Mouse (Mus musculus) MEL (cell line): ENCODE data around the gene Srgap3.

Experiments
- CTCF ChIP-seq, 3 experiments: IDR thresholded peaks in 2 of 3; conservative IDR thresholded peaks in 1 of 3; 2 replicates each; pipeline ENCODE4 v1.5.1; 2011 to 2012; ENCODE audit warnings: low read length in 3 of 3, low read depth in 2 of 3, mild to moderate bottlenecking in 2 of 3, improper control_type of control experiment in 1 of 3, inconsistent platforms in 1 of 3, mixed read lengths in 1 of 3, moderate library complexity in 1 of 3; ENCODE audit not compliant: control insufficient read depth in 1 of 3, insufficient read depth in 1 of 3, poor library complexity in 1 of 3, severe bottlenecking in 1 of 3
- EP300 ChIP-seq, 2 experiments: IDR thresholded peaks; 2 replicates each; pipeline ENCODE4 v1.6.1; 2011; ENCODE audit warnings: improper control_type of control experiment in 2 of 2, low read length in 2 of 2, low read depth in 1 of 2, mild to moderate bottlenecking in 1 of 2
- GATA1 ChIP-seq: IDR thresholded peaks from 2 replicates; pipeline ENCODE4 v1.6.1; 2011; ENCODE audit warnings: low read depth, low read length, improper control_type of control experiment
- JUND ChIP-seq: IDR thresholded peaks from 2 replicates; pipeline ENCODE4 v1.6.1; 2011; ENCODE audit warnings: low read depth, mild to moderate bottlenecking, improper control_type of control experiment, low read length
- MAX ChIP-seq: IDR thresholded peaks from 2 replicates; pipeline ENCODE4 v1.6.1; 2011; ENCODE audit warnings: low read length, improper control_type of control experiment
- MXI1 ChIP-seq: IDR thresholded peaks from 2 replicates; pipeline ENCODE4 v1.6.1; 2011; ENCODE audit warnings: mild to moderate bottlenecking, low read depth, low read length, improper control_type of control experiment
- POLR2A ChIP-seq, 2 experiments: IDR thresholded peaks; 2 replicates each; pipeline ENCODE4 v1.6.1; 2011 to 2012; ENCODE audit warnings: low read length in 2 of 2, mild to moderate bottlenecking in 2 of 2, control low read depth in 1 of 2, improper control_type of control experiment in 1 of 2, low read depth in 1 of 2, moderate library complexity in 1 of 2; ENCODE audit not compliant: control insufficient read depth in 1 of 2, insufficient read depth in 1 of 2, poor library complexity in 1 of 2
- TBP ChIP-seq: IDR thresholded peaks from 2 replicates; pipeline ENCODE4 v1.8.0; 2011; ENCODE audit warnings: low read depth, low read length, improper control_type of control experiment
- TCF12 ChIP-seq: IDR thresholded peaks from 2 replicates; pipeline ENCODE4 v1.6.1; 2014; ENCODE audit warnings: low read depth, mild to moderate bottlenecking, inconsistent platforms, low read length, improper control_type of control experiment, moderate library complexity
- UBTF ChIP-seq: IDR thresholded peaks from 2 replicates; pipeline ENCODE4 v1.6.1; 2012; ENCODE audit warnings: low read depth, mild to moderate bottlenecking, inconsistent platforms, low read length, improper control_type of control experiment, moderate library complexity, borderline replicate concordance; ENCODE audit not compliant: insufficient read depth
- ZNF384 ChIP-seq: IDR thresholded peaks from 2 replicates; pipeline ENCODE4 v1.6.1; 2012; ENCODE audit warnings: low read depth, mild to moderate bottlenecking, inconsistent platforms, low read length, improper control_type of control experiment

DNA sequence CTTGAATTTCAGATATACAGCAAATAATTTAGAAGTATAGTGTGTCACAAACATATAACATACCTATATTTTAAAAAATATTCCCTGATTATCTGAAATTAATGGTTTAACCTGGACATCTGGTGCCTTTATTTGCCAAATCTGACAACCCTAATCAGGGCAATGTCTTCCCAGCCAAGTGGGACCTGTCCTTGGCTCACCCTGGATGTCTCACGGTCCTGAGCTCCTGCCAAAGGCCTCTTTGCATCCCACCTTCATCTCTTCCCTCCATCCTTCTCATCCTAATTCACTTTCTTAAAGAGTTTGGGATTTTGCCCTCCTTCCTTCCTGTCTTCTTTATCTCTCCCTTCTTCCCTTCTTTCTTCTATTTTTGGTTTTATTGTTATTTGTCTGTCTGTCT is 248.0 kb downstream of the Srgap3 start:
- TF ChIP-seq MAX, result no peak
- no peak for TF ChIP-seq POLR2A (IDR thresholded peaks at IDR 0.05; ENCODE audit: control insufficient read depth in 1 of 2, insufficient read depth in 1 of 2, low read depth in 1 of 2, low read length in 2 of 2, poor library complexity in 1 of 2)
- no peak for TF ChIP-seq MXI1
- TF ChIP-seq CTCF (IDR thresholded peaks at IDR 0.05 in 2 of 3, conservative IDR thresholded peaks at IDR 0.05 in 1 of 3; ENCODE audit: control insufficient read depth in 1 of 3, insufficient read depth in 1 of 3, low read depth in 2 of 3, low read length in 3 of 3, poor library complexity in 1 of 3, severe bottlenecking in 1 of 3), result no peak
- no peak for TF ChIP-seq JUND
- TF ChIP-seq UBTF, result no peak
- no peak for TF ChIP-seq TBP
- no peak for TF ChIP-seq GATA1
- no peak for TF ChIP-seq EP300 (IDR thresholded peaks at IDR 0.05; ENCODE audit: low read depth in 1 of 2, low read length in 2 of 2)
- no peak for TF ChIP-seq ZNF384
- no peak for TF ChIP-seq TCF12
